Mouse (Mus musculus): ENCODE data around the gene Gli2. TPM values are rescaled to one million over a fixed set of nuclear protein-coding genes. Genes with fewer than 3 reads are reported as not detected.
A peak's percentile ranks its signal among the peaks of the same experiment; 100 is the strongest.

Gli2 gene
- polyA plus RNA-seq, 1 experiment from 2014 or later = 15.1 TPM

DNA sequence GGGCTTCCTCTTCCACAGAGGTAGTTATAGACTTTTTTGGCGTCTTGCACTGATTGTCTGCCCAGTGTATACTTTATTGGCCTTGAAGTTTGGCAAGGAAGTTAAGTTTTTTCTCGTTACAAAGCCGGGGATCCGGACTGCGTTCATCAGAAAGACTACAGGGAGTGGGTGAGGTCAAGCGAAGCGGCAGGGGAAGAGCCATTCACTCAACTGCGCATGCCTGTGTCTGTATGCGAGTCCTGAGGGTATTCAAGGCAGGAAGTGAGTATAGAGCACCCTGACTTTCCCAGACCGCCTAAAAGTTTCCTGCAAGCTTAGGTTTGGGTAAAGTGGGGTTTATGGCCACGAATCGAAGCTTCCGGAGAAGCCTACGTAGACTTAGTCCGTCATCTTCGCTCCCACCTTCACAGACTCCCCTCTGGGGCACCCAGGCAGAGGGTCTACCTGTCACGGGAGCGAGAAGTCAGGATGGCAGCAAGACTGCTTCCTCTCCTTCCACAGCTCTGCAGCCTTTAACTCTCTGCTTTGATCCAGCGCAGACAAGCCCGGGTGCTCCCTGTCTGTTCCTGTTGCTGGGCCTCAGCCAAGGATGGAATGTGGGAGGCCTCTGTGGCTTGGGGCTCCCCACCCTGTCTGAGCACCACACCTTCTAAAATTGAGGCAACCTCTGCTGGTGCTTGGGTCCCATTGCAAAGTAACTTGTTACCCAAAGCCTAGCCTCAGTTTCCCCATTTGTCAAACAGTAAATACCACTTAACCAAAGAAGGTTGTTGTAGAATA is 11.7 kb upstream of the Gli2 start:
- no peaks in the 10 kb centered on the region for H3K36me3 ChIP-seq (ENCODE audit: insufficient read depth)
- WGBS = 57% methylated on average over 20 of the region's 20 CpGs

DNA sequence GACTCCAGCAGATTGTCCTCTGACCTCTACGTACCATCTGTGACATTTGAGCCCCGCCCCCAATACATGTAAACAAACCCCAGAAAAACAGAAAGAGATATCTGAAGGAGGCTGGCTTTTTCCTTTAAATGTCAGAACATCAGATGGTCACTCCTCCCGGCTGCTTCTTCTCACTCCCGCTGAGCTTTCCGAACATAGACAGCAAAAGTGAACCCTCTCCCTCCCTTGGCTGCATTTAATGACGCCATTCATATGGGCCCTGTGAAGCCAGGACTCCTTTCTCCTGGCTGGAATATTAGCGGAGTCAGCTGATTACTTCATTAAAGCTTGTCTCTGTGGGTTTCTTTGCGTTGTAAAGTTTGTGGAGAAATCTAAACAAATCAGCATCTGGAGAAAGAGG is 3.1 kb upstream of the Gli2 start:
- Histone ChIP-seq H3K36me3 (ENCODE audit: insufficient read depth) (no peaks in the 10 kb centered on the region), H3K4me2 (no peak overlapping the region), H3K4me3 (ENCODE audit: low read depth, low read length) (no peak overlapping the region), H3K27me3 (ENCODE audit: insufficient read depth, low read length) (peaks cover 18% of the 10 kb centered on the region), H3K9me3 (ENCODE audit: low read depth, low read length) (no peaks in the 10 kb centered on the region), H3K27ac (ENCODE audit: low read depth) (no peak overlapping the region), H3K4me1 (ENCODE audit: insufficient read depth) (peaks cover 3% of the 10 kb centered on the region; the same call in 1 of the 2 replicates), H3K9ac (no peak overlapping the region)
- WGBS = 37% methylated on average over 8 of the region's 8 CpGs
- DNase-seq = peak; percentile 64
- no peak for TF ChIP-seq CTCF (IDR thresholded peaks at IDR 0.05; ENCODE audit: low read depth)
- no peak for ATAC-seq (ENCODE audit: insufficient read depth)

More for the DNA sequence above, 11.7 kb upstream of the Gli2 start:
- no peaks in the 10 kb centered on the region for H3K9me3 ChIP-seq (ENCODE audit: low read depth, low read length)
- no peak overlapping the region for H3K4me3 ChIP-seq (ENCODE audit: low read depth, low read length)
- DNase-seq (peak; percentile 37), ATAC-seq (ENCODE audit: insufficient read depth) (no peak; the same call in 1 of the 2 replicates)
- no peak overlapping the region for H3K4me2 ChIP-seq
- no peaks in the 10 kb centered on the region for H3K27me3 ChIP-seq (ENCODE audit: insufficient read depth, low read length)
- H3K4me1 ChIP-seq (ENCODE audit: insufficient read depth) = 0 out of 2 replicates have a peak, but pooled peaks cover 3% of the 10 kb centered on the region
- no peak for TF ChIP-seq CTCF (IDR thresholded peaks at IDR 0.05; ENCODE audit: low read depth)
- no peak overlapping the region for H3K9ac ChIP-seq
- H3K27ac ChIP-seq (ENCODE audit: low read depth) = no peak overlapping the region

DNA sequence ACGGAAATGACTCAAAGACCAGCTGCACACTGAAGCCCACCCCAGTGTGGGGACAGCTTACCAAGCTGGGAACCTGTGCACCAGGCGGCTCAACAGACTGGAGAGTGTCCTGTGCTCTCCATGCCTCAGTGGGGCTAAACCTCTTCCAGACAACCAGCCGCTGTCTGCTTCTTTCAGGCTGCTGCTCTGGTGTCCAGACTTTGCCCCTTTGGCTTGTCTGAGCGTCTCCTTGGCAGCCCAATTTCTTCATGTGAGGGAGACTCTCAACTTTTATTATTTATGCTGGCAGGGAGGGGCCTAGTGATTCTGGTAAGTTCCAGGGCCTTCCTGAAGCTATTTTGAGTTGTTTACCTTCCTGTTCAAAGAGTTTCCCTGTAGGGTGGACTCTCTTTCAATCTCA is 2.4 kb upstream of the Gli2 start:
- H3K9ac ChIP-seq = no peak overlapping the region
- no peak for DNase-seq
- no peaks in the 10 kb centered on the region for H3K36me3 ChIP-seq (ENCODE audit: insufficient read depth)
- H3K27me3 ChIP-seq (ENCODE audit: insufficient read depth, low read length) = peaks cover 18% of the 10 kb centered on the region
- no peak overlapping the region for H3K27ac ChIP-seq (ENCODE audit: low read depth)
- H3K9me3 ChIP-seq (ENCODE audit: low read depth, low read length) = no peaks in the 10 kb centered on the region
- ATAC-seq (ENCODE audit: insufficient read depth) = no peak
- no peak overlapping the region for H3K4me2 ChIP-seq
- H3K4me3 ChIP-seq (ENCODE audit: low read depth, low read length) = no peak overlapping the region
- H3K4me1 ChIP-seq (ENCODE audit: insufficient read depth) = peaks cover 6% of the 10 kb centered on the region; the same call in 1 of the 2 replicates
- TF ChIP-seq CTCF (IDR thresholded peaks at IDR 0.05; ENCODE audit: low read depth) = no peak
- WGBS = 78% methylated on average over 4 of the region's 4 CpGs

DNA sequence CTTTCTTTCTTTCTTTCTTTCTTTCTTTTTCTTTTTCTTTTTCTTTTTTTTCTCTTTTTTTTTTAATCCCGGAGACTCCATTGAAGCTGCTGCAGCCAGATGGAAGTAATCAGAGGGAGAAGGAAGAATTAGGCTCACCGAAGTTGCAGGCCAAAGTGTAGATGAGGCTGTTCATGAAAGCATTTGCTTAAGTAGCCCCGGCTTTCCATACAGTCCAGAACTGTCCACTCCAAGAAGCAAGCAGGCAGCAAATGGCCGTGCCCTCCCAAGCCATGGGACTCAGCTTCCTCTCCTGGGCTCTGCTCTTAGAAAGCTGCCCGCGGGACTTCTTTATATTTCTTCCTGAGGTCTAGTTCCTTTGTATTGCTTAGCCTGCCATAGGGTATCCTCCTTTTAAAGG is 1.0 kb upstream of the Gli2 start:
- H3K4me2 ChIP-seq = peak overlapping the region; percentile 90
- DNase-seq (no peak), ATAC-seq (ENCODE audit: insufficient read depth) (no peak)
- TF ChIP-seq CTCF (IDR thresholded peaks at IDR 0.05; ENCODE audit: low read depth) = no peak
- peaks cover 19% of the 10 kb centered on the region for H3K4me1 ChIP-seq (ENCODE audit: insufficient read depth)
- H3K9me3 ChIP-seq (ENCODE audit: low read depth, low read length) = no peaks in the 10 kb centered on the region
- H3K9ac ChIP-seq = no peak overlapping the region
- H3K27me3 ChIP-seq (ENCODE audit: insufficient read depth, low read length) = peaks cover 27% of the 10 kb centered on the region
- H3K36me3 ChIP-seq (ENCODE audit: insufficient read depth) = no peaks in the 10 kb centered on the region
- H3K4me3 ChIP-seq (ENCODE audit: low read depth, low read length) = peak overlapping the region; percentile 59
- 29% methylated on average over 6 of the region's 6 CpGs for WGBS
- no peak overlapping the region for H3K27ac ChIP-seq (ENCODE audit: low read depth)

DNA sequence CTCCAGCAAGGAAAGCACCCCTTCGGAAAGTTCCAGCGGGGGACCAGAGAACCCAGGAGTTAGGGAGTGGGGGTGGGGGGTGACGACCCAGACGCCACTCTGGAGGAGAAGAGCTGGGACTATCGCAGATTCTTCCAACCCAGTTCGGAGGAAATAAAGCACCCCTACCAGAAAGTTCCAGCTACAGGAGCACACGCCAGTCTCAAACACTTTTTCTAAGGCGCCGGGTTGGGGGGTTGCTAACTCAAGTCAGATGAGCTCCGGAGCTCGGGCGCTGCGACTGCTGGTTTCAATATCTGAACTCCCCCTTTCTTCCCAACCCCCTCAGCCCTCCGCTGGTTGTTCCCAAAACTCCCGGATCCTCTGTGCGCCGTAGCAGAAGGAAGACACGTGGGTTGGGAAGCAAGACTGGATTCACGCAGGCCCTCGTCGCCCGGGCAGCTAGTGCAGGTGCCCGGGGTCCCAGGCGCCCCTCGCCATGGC is 494 bp upstream of the Gli2 start:
- peak overlapping the region; percentile 90 for H3K4me2 ChIP-seq
- peak; percentile 71 for DNase-seq
- TF ChIP-seq CTCF (IDR thresholded peaks at IDR 0.05; ENCODE audit: low read depth) = no peak
- H3K9ac ChIP-seq = peak overlapping the region; percentile 74
- peaks cover 23% of the 10 kb centered on the region for H3K4me1 ChIP-seq (ENCODE audit: insufficient read depth)
- under 1% methylated on average over 25 of the region's 25 CpGs for WGBS
- H3K36me3 ChIP-seq (ENCODE audit: insufficient read depth) = no peaks in the 10 kb centered on the region
- no peaks in the 10 kb centered on the region for H3K9me3 ChIP-seq (ENCODE audit: low read depth, low read length)
- peak overlapping the region; percentile 94 for H3K27ac ChIP-seq (ENCODE audit: low read depth)
- H3K27me3 ChIP-seq (ENCODE audit: insufficient read depth, low read length) = peaks cover 32% of the 10 kb centered on the region
- ATAC-seq (ENCODE audit: insufficient read depth) = peak; percentile 4
- H3K4me3 ChIP-seq (ENCODE audit: low read depth, low read length) = peak overlapping the region; percentile 59

DNA sequence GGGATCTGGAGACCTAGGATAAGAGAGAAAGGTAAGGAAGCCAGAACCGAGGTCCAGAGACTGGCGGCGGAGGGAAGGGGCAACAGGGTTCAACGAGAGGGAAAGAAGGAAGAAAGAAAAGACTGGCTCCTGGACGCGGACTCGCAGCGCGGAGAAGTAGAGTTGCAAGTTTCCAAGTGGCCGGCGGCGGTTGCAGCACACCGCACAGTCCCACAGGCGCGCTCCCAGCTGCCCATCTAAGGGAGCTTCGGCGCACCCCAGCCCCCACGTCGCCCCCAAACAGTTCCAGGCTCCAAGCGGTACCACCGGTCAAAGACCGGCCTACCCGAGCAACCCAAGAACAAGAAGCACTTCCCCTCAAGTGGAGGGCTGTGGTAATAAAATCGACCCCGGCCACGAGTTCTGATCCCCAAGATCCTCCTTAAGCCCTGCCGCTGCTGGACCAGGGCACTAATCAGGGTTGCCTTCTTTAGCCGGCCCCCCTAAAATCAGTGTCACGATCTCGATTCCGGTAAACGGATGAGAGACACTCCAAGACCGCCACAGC is 715 bp downstream of the Gli2 start:
- Histone ChIP-seq H3K36me3 (ENCODE audit: insufficient read depth) (no peaks in the 10 kb centered on the region), H3K9ac (peak overlapping the region; percentile 74), H3K4me1 (ENCODE audit: insufficient read depth) (peaks cover 27% of the 10 kb centered on the region), H3K4me2 (peak overlapping the region; percentile 90), H3K4me3 (ENCODE audit: low read depth, low read length) (peak overlapping the region; percentile 59), H3K27ac (ENCODE audit: low read depth) (peak overlapping the region; percentile 94), H3K9me3 (ENCODE audit: low read depth, low read length) (no peaks in the 10 kb centered on the region), H3K27me3 (ENCODE audit: insufficient read depth, low read length) (peaks cover 37% of the 10 kb centered on the region)
- DNase-seq (peak; percentile 66), ATAC-seq (ENCODE audit: insufficient read depth) (peak; percentile 10)
- no peak for TF ChIP-seq CTCF (IDR thresholded peaks at IDR 0.05; ENCODE audit: low read depth)
- WGBS = under 1% methylated on average over 33 of the region's 33 CpGs

DNA sequence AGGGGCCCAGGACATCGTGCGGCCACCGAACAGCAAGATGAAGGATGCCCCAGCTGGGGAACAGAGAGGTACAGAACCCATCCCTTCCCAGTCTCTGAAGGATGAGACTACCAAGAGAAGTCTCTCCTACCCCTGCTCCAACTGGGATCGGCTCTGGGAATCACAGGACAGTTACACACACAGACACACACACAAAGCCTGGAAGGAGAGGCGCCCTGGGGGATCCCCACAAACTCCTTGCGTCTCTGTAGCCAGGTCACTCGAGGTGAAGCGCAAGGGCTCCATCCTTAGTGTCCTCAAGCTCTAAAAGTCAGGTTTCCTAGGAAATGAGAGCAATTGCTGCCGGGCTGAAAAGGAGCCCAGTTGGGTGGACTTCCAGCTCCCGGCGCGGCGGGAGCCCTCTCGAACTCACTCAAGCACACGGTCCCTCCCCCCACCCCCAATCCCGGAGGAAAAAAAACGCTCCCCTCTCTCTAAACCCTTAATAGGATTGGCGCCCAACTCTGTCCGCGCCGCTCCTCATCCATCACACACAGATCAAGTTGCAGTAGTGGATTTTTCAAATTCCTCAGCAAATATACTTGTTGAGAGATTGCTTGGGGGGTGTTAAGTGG is 1.4 kb downstream of the Gli2 start:
- Histone ChIP-seq H3K4me1 (ENCODE audit: insufficient read depth) (peaks cover 27% of the 10 kb centered on the region), H3K27ac (ENCODE audit: low read depth) (peak overlapping the region; percentile 94), H3K27me3 (ENCODE audit: insufficient read depth, low read length) (peaks cover 37% of the 10 kb centered on the region), H3K36me3 (ENCODE audit: insufficient read depth) (no peaks in the 10 kb centered on the region), H3K9me3 (ENCODE audit: low read depth, low read length) (no peaks in the 10 kb centered on the region), H3K9ac (peak overlapping the region; percentile 74), H3K4me2 (peak overlapping the region; percentile 90), H3K4me3 (ENCODE audit: low read depth, low read length) (peak overlapping the region; percentile 59)
- 0% methylated on average over 21 of the region's 21 CpGs for WGBS
- no peak for TF ChIP-seq CTCF (IDR thresholded peaks at IDR 0.05; ENCODE audit: low read depth)
- DNase-seq = peak; percentile 80
- peak; percentile 22 for ATAC-seq (ENCODE audit: insufficient read depth)
